Mouse (Mus musculus) heart, postnatal 0 days (tissue): Measurements from ENCODE around the gene Gabbr2.

Experiments
- CTCF ChIP-seq: IDR thresholded peaks from 2 replicates; pipeline ENCODE4 v1.5.1; 2016; ENCODE audit warnings: antibody characterized with exemption, control low read depth, low read depth
- EP300 ChIP-seq: IDR thresholded peaks from 2 replicates; pipeline ENCODE4 v1.6.1; 2016; ENCODE audit warnings: antibody characterized with exemption, low read depth

DNA sequence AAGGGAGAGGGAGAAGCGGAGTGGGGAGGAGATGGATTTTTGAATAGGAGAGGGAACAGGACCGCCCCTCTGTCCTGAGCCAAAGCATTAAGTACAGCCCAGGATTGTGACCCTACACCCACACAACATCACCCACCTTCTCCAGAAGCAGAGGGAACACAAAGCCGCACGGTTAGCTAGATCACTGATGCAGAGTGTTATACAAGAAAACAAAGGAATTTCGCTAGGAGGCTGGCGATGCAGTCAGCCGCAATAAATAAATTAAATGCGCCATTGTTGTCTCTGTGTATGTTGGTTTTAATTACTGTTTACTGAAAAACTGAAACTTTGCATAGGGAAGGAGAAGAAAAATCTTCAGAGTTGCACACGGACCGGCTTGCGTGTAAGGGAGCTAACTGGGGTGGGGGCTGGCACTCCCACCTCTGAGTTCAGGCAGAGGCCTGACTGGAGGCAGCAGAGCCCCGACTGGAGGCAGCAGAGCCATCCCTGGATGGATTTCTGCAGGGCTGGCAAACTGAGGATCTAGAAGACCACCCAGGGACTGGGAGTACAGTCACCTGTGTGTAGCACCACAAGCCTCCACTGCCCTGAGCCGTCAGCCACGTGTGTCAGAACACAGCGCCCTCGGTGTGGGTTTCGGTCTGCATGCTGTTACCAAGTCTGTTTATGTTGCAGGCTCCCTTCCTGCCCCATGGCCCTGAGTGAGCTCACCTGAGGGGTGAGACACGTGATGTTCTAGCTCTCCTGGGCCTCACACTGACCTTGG is 93.9 kb downstream of the Gabbr2 start:
- TF ChIP-seq EP300 = no peak
- no peak for TF ChIP-seq CTCF
